Mouse (Mus musculus) embryonic facial prominence, embryonic 15.5 days (tissue): Measurements from ENCODE around the gene Slc7a14. TPM values are rescaled to one million over a fixed set of nuclear protein-coding genes. Genes with fewer than 3 reads are reported as not detected.
A peak's percentile ranks its signal among the peaks of the same experiment; 100 is the strongest.

Experiments
- ATAC-seq: fragments of 200-750 bp; cut with Nextera tagmentation; 2 replicates; pipeline ENCODE4 v1.8.0; 2017; ENCODE audit warnings: low read depth, moderate TSS enrichment; ENCODE audit not compliant: insufficient number of reproducible peaks, low FRiP score, low TSS enrichment
- H3K27ac ChIP-seq: fragments of 300-500 bp; sonication (generic); replicated peaks from 2 replicates; pipeline ENCODE4 v1.5.1; 2015; ENCODE audit warnings: mild to moderate bottlenecking, inconsistent platforms
- H3K27me3 ChIP-seq: fragments of 300-500 bp; sonication (generic); 2 replicates; pipeline ENCODE4 v1.6.1; 2015; ENCODE audit warnings: inconsistent platforms
- H3K36me3 ChIP-seq: fragments of 300-500 bp; sonication (generic); 2 replicates; pipeline ENCODE4 v1.6.1; 2015; ENCODE audit warnings: mild to moderate bottlenecking, inconsistent platforms
- H3K4me1 ChIP-seq: fragments of 300-500 bp; sonication (generic); 2 replicates; pipeline ENCODE4 v1.6.1; 2015; ENCODE audit warnings: inconsistent platforms
- H3K4me2 ChIP-seq: fragments of 300-500 bp; sonication (generic); replicated peaks from 2 replicates; pipeline ENCODE4 v1.6.1; 2015; ENCODE audit warnings: mild to moderate bottlenecking, inconsistent platforms
- H3K4me3 ChIP-seq: fragments of 300-500 bp; sonication (generic); replicated peaks from 2 replicates; pipeline ENCODE4 v1.5.1; 2015; ENCODE audit warnings: mild to moderate bottlenecking, inconsistent platforms
- H3K9ac ChIP-seq: fragments of 300-500 bp; sonication (generic); 2 replicates; pipeline ENCODE4 v1.6.1; 2015; ENCODE audit warnings: inconsistent platforms
- H3K9me3 ChIP-seq: fragments of 300-500 bp; sonication (generic); replicated peaks from 2 replicates; pipeline ENCODE4 v1.6.1; 2016; ENCODE audit warnings: inconsistent platforms
- WGBS: fragments of 180-500 bp; shearing (Covaris S2); methylation state at CpG from one replicate; pipeline ENCODE4 v1.1.7; 2015; 5-methylcytosine and 5-hydroxymethylcytosine counted together
- polyA plus RNA-seq: library from polyadenylated mRNA; unstranded; fragments of >200 nt; fragmentation: Nextera tagmentation; extraction: Ambion mirVana; gene quantifications from 2 replicates; pipeline ENCODE4 v1.2.1, GENCODE M21; 2015

Slc7a14 gene
- polyA plus RNA-seq, 1 experiment from 2014 or later = 0.09 TPM

- Histone ChIP-seq H3K4me2 (no peak overlapping the region), H3K27me3 (no peaks in the 10 kb centered on the region), H3K4me1 (peaks cover 20% of the 10 kb centered on the region), H3K9ac (no peak overlapping the region), H3K36me3 (no peaks in the 10 kb centered on the region), H3K4me3 (no peak overlapping the region), H3K27ac (no peak overlapping the region), H3K9me3 (no peaks in the 10 kb centered on the region)
- WGBS = 32% methylated on average over 4 of the region's 4 CpGs
- ATAC-seq = no peak
Measured at GRCm38 (mm10) chr3:31208046-31208445, 102.1 kb downstream of the Slc7a14 start.

DNA sequence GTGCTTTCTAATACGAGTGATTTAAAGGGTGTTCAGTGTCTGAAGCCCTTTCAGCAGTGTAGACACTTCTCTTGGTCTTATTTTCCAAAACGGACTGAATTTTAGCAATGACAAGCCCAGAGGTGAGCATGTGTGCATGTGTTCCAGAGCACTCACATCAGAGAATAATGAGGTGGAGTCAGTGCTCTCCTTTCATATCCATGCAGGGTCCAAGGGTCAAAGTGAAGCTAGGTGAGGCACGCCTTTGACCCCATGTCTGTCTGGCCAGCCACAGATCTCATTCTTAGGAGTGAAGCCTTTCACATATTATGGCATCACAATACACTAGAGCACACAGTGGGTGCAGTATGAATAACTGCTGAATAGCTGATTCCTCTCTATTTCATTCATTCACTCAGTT is 105.0 kb downstream of the Slc7a14 start:
- Histone ChIP-seq H3K4me2 (no peak overlapping the region), H3K27ac (no peak overlapping the region), H3K27me3 (no peaks in the 10 kb centered on the region), H3K9me3 (no peaks in the 10 kb centered on the region), H3K36me3 (no peaks in the 10 kb centered on the region), H3K4me3 (no peak overlapping the region), H3K4me1 (peaks cover 14% of the 10 kb centered on the region; the same call in 1 of the 2 replicates), H3K9ac (no peak overlapping the region)
- 77% methylated on average over 3 of the region's 3 CpGs for WGBS
- no peak for ATAC-seq

GRCm38 (mm10) chr3:31203947-31204346 is 106.2 kb downstream of the Slc7a14 start:
- Histone ChIP-seq H3K36me3 (no peaks in the 10 kb centered on the region), H3K4me2 (no peak overlapping the region), H3K9me3 (no peaks in the 10 kb centered on the region), H3K4me1 (peaks cover 8% of the 10 kb centered on the region; the same call in 1 of the 2 replicates), H3K9ac (no peak overlapping the region), H3K27ac (no peak overlapping the region), H3K4me3 (no peak overlapping the region), H3K27me3 (no peaks in the 10 kb centered on the region)
- no peak for ATAC-seq
- WGBS = 94% methylated on average over 11 of the region's 11 CpGs

DNA sequence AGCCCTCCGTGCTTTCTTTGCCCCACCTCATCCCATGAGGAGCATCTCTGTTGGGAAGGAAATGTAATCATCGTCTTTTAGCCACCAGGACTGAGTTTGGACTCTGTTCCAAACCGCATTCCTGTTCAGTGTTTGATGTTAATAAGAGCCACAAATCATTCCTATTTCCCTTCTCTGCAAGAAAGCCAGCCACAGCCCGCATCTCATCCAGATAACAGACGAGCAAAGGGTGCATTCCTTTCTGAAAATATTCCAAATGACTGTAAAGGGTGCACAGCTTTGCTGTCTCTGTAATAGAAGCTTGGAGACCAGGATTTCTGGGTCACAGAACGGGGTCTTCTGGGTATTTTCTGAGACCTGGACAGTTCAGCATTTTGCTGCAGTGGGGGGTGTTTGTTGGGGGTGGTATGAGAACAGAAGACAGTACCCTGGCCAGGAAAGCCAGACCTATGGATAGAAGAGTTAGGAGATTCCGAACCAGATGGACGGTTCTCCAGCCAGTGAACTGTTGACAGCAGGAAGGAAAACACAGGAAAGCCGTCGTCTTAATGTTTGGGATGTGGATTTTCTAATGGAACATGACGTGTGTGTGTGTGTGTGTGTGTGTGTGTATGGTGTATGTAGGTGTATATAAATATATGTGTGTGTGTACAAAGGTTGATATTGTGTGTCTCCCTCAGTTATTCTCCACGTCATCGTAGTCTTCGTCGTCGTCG is 110.9 kb downstream of the Slc7a14 start:
- no peak for ATAC-seq
- WGBS = 65% methylated on average over 17 of the region's 17 CpGs
- H3K27ac ChIP-seq = no peak overlapping the region

GRCm38 (mm10) chr3:31191402-31191801 is 118.8 kb downstream of the Slc7a14 start:
- Histone ChIP-seq H3K36me3 (no peaks in the 10 kb centered on the region), H3K27ac (no peak overlapping the region), H3K4me1 (no peaks in the 10 kb centered on the region), H3K9ac (no peak overlapping the region), H3K27me3 (no peaks in the 10 kb centered on the region), H3K9me3 (no peaks in the 10 kb centered on the region), H3K4me2 (peak overlapping the region; percentile 18; the same call in 1 of the 2 replicates), H3K4me3 (no peak overlapping the region)
- ATAC-seq = no peak
- WGBS = 36% methylated on average over 10 of the region's 10 CpGs

More for the DNA sequence above, 110.9 kb downstream of the Slc7a14 start:
- no peaks in the 10 kb centered on the region for H3K9me3 ChIP-seq
- no peaks in the 10 kb centered on the region for H3K4me1 ChIP-seq
- no peaks in the 10 kb centered on the region for H3K27me3 ChIP-seq
- H3K4me3 ChIP-seq = no peak overlapping the region
- no peak overlapping the region for H3K9ac ChIP-seq
- no peak overlapping the region for H3K4me2 ChIP-seq
- H3K36me3 ChIP-seq = no peaks in the 10 kb centered on the region

GRCm38 (mm10) chr3:31190342-31190741 is 119.8 kb downstream of the Slc7a14 start:
- no peak overlapping the region for H3K27ac ChIP-seq
- 85% methylated on average over 7 of the region's 7 CpGs for WGBS
- H3K4me3 ChIP-seq = no peak overlapping the region
- H3K9me3 ChIP-seq = no peaks in the 10 kb centered on the region
- H3K9ac ChIP-seq = no peak overlapping the region
- ATAC-seq = no peak
- H3K36me3 ChIP-seq = no peaks in the 10 kb centered on the region
- H3K4me2 ChIP-seq = no peak overlapping the region
- no peaks in the 10 kb centered on the region for H3K4me1 ChIP-seq
- no peaks in the 10 kb centered on the region for H3K27me3 ChIP-seq

DNA sequence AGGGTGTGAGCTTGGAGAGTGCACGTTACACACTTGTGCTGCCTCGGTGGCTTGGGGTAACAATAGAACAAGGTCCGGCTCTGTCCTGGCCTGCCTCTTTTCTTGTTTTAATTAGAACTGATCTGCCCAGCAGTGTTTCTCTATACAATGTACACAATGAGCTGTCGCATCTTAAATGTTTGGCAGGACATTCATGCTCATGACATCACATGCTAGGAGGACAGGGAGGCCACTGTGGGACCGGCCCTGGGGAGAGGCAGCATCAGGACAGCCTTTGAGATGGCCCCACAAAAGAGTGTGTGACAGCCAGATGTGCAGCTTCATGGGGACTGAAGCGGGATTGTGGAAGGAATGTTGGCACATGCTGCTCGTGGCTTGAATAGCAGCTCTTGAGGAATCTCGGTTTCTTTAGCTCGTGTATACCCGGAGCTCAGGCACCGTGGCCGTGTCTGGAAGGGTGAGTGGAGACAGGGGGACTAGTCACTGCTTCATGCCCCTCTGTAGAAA is 143.8 kb downstream of the Slc7a14 start:
- H3K9me3 ChIP-seq = no peaks in the 10 kb centered on the region
- H3K27ac ChIP-seq = peak overlapping the region; percentile 58
- H3K9ac ChIP-seq = no peak overlapping the region
- peaks cover 18% of the 10 kb centered on the region for H3K4me1 ChIP-seq
- H3K4me3 ChIP-seq = no peak overlapping the region
- 0 out of 2 replicates have a peak, but pooled peaks have one; percentile 31 for ATAC-seq
- H3K4me2 ChIP-seq = no peak overlapping the region
- no peaks in the 10 kb centered on the region for H3K36me3 ChIP-seq
- no peaks in the 10 kb centered on the region for H3K27me3 ChIP-seq
- 22% methylated on average over 12 of the region's 12 CpGs for WGBS

DNA sequence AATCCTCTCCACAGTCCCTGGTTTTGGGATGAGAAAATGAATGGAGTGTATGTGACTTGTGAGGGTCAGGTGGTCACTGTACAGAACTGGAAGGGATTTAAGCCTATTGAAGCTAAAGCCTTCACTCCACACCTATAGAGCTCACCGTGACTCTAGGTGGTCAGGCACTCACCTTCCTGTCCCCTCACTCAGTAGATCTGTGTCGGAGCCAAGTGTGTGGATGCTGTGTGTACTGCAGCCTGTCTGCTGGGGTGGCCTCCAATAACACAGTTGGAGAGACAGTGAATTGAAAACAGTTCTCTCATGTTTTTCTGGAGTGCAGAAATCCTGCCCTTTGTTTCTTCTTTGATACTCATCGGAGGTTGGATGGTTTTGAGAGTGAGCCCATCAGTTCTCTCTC is 144.4 kb downstream of the Slc7a14 start:
- no peak for ATAC-seq
- Histone ChIP-seq H3K4me1 (peaks cover 19% of the 10 kb centered on the region), H3K9me3 (no peaks in the 10 kb centered on the region), H3K9ac (no peak overlapping the region), H3K27me3 (no peaks in the 10 kb centered on the region), H3K27ac (0 out of 2 replicates have a peak overlapping the region, but pooled peaks have one; percentile 17), H3K4me3 (no peak overlapping the region), H3K4me2 (no peak overlapping the region), H3K36me3 (no peaks in the 10 kb centered on the region)
- WGBS = 41% methylated on average over 3 of the region's 3 CpGs

- Histone ChIP-seq H3K27ac (no peak overlapping the region), H3K4me3 (no peak overlapping the region), H3K4me2 (no peak overlapping the region), H3K36me3 (no peaks in the 10 kb centered on the region), H3K27me3 (no peaks in the 10 kb centered on the region), H3K4me1 (peaks cover 27% of the 10 kb centered on the region), H3K9ac (no peak overlapping the region), H3K9me3 (no peaks in the 10 kb centered on the region)
- 88% methylated on average over 14 of the region's 14 CpGs for WGBS
- no peak for ATAC-seq
Measured at GRCm38 (mm10) chr3:31162860-31163259, 147.3 kb downstream of the Slc7a14 start.

DNA sequence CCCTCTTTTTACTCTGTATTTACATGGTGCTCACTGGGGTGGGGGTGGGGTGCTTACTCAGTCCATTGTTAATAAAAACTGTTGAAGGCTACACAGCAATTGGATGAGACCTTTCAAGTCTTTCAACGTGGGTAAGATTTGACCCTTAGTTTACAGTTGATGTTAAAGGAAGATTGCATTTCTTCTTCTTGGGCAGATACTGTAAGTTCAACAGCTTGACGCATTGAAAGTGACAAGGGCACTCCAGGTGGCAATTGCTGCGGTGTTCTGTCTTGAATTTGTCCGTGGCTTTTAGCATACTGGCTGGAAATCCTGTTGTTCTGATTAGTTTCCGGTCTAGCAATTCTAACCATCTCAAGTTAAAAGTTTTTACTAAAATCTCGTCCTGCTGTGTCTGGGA is 148.8 kb downstream of the Slc7a14 start:
- 34% methylated on average over 6 of the region's 6 CpGs for WGBS

GRCm38 (mm10) chr3:31160046-31160445 is 150.1 kb downstream of the Slc7a14 start:
- Histone ChIP-seq H3K4me3 (no peak overlapping the region), H3K27ac (0 out of 2 replicates have a peak overlapping the region, but pooled peaks have one; percentile 8), H3K9ac (no peak overlapping the region), H3K36me3 (no peaks in the 10 kb centered on the region), H3K27me3 (no peaks in the 10 kb centered on the region), H3K4me1 (peaks cover 21% of the 10 kb centered on the region), H3K4me2 (no peak overlapping the region), H3K9me3 (no peaks in the 10 kb centered on the region)
- WGBS = 40% methylated on average over 10 of the region's 10 CpGs
- no peak for ATAC-seq

More for the DNA sequence above, 148.8 kb downstream of the Slc7a14 start:
- no peaks in the 10 kb centered on the region for H3K9me3 ChIP-seq
- H3K9ac ChIP-seq = no peak overlapping the region
- ATAC-seq = no peak
- no peak overlapping the region for H3K4me2 ChIP-seq
- H3K36me3 ChIP-seq = no peaks in the 10 kb centered on the region
- H3K4me1 ChIP-seq = peaks cover 23% of the 10 kb centered on the region
- H3K27me3 ChIP-seq = no peaks in the 10 kb centered on the region
- no peak overlapping the region for H3K4me3 ChIP-seq
- H3K27ac ChIP-seq = no peak overlapping the region

DNA sequence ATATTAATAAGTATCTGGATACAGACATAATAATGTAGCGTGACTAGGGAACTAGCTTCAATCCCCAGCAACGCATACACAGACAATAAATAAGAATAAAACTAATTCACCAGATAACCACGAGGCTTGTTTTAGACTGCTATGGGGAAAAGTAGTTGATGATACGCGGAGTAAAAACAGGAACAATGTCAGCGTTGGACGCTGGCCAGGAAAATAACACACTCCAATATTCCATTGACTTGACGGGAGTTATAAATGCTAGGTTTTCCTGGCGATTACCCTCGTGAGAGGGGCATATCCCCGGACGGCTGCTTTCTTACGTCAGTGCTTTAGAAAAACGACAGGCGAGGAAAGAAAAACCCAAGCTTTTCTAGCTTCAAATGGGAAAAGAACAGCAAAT is 152.4 kb downstream of the Slc7a14 start:
- H3K9ac ChIP-seq = no peak overlapping the region
- no peak overlapping the region for H3K4me2 ChIP-seq
- H3K27me3 ChIP-seq = no peaks in the 10 kb centered on the region
- no peaks in the 10 kb centered on the region for H3K9me3 ChIP-seq
- ATAC-seq = no peak
- H3K4me3 ChIP-seq = no peak overlapping the region
- no peak overlapping the region for H3K27ac ChIP-seq
- H3K4me1 ChIP-seq = peaks cover 21% of the 10 kb centered on the region
- H3K36me3 ChIP-seq = no peaks in the 10 kb centered on the region
- 49% methylated on average over 15 of the region's 15 CpGs for WGBS
